Mouse (Mus musculus): ENCODE data around the gene Bptf.
"Not testable (repeated sequence)": the region's sequence is repeated elsewhere in the genome, so short reads cannot be mapped to it uniquely, and the experiment has no call there.

Gene Bptf

DNA sequence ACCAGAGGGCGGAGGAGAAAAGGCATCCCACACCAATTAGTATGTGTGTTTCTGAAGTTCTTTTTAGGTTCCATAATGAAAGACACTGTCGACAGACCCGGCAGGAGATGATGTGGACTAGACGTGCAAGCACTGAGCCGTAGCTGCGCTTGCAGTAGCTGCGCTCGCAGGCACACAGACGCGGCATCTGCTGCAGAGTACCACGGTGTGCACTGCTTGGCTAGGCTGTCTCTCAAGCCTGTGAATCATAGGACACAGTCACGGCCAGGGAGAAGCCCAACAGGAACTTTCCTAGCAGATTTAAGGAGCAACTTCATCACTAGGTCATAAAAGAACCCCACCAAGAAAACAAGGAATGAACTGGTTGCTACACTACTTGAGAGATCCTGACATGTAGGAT is 14.1 kb downstream of the Bptf start:
- no peak for DNase-seq (ENCODE audit: low spot score)

DNA sequence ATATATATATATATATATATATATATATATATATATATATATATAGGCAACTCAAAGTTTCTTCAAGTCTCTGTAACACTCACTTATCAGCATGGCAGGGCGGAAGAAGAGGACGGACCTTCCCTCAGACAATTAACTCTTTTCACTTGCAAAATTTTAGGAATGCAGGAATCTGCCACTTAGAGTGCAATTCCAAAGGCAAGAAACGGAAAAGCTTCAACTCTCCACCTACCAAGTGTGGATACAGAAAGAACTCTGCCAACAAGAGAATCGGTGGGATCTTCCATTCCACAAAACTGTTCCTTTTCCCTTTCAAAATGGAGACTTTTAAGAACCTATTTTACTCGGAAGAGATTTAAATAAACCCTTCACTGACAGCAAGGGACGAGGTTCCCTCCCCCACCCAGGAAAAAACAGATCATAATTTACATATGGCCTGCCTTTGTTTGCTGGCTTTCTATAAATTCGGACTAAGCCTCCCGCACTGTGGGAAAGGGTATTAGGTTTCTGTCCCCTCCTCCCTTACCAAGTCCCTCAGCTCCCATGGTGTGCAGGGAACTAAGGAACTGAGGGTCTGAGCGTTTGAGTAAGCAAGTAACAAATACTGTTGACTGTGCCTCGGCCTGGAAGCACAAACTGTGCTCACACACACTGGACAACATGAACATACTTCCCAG is 17.9 kb downstream of the Bptf start:
- no peak for DNase-seq (ENCODE audit: low spot score)

DNA sequence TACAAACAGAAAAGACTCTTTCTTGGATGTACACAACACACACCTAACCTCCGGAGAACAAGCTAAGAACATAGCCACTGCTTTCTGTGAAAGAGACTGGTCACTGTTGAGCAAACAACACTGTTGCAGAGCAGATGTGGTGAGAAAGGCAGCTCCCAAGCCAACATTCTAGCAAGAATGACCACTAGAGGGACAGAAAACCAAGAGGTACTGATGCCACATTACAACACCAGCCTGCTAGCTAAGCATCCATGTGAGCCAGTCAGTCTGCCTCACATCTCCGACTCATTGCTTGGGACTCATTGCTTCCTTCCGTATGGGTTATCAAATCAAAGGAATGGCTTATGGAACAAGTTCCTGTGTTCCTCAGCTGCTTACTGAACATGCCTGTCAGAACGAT is 18.8 kb downstream of the Bptf start:
- DNase-seq (ENCODE audit: low spot score): peak; percentile 73

DNA sequence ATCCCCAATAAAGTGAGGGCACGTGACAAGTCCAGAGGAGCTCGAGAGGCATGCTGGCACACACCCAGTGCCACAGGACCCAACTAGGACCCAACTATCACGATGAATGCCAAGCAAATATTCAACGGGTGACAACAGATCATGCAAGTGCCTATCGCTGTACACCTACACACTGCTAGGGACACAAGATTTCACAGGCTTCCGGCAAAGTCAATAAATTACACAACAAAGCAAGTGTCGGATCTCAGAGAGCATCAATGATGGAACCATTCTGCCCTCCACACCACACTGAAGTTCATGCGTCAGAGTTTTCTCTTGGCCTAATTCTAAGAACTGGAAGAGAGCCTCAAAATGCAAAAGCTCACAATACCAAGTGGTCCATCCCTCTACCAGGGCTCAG is 22.3 kb downstream of the Bptf start:
- DNase-seq (ENCODE audit: low spot score): no peak

DNA sequence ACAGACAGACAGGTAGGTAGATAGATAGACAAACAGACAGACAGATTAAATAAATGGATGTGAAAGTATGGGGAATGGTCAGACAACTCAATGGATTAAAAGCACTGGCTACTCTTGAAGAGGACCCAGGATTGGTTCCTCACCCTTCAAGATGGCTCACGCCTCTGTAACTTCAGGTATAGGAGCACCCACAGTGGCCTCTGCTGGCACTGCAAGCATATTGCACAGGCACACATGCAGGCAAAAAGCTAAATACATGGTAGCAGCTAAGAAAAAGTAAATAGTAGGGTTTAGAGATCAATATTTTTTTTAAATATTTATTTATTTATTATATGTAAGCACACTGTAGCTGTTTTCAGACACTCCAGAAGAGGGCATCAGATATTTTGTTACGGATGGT is 23.0 kb downstream of the Bptf start:
- no peak for DNase-seq (ENCODE audit: low spot score)

DNA sequence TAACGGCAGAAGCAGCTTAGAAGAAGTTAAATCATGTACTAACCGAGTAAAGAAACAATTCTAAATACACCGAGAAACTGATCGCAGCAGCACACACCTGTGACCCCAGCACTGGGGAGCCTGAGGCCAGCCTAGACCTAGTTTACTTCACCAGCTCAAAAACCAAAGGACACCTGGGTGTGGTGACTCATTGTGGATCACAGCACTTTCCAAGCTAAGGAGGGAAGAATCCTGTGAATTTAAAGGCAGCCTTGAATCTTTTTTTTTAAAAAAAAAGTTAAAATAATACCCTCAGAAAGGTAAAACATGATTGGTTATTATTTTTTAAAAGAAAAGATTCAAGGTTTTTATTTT is 24.2 kb downstream of the Bptf start:
- no peak for DNase-seq (ENCODE audit: low spot score)

DNA sequence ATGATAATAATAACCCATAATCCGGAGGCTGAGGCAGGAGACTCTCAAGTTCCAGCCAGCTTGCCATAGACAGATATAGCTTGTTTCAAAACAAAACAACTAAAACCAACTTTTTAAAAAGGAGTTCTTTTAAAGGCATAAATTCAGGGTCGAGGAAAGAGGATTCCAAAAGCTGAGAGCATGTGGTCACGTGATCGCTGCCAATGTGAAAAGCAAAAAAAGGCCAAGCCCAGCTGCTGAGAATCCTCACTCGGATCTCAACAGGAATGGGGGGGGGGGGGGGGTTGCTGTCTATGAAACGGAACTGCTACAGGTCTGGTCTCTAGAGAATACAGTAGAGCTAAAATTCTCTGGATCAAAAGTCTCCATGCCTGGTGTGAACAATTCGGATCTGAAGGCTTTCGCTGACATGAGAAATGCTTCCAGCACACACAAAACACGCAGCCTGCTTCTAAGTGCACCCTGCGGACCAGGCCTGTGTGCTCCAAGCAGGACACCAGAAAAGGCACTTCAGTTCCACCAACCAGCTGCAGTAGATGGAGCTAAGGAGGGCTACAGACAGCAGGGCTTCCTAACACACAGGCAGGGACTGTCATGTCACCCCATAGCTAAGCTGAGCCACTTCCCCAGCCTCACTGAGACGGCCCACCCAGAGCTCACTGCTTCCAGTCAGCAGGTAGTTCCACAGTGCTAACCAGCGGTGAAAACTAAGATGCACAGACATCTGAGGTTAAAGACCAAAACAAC is 24.8 kb downstream of the Bptf start:
- DNase-seq (ENCODE audit: low spot score): no peak

DNA sequence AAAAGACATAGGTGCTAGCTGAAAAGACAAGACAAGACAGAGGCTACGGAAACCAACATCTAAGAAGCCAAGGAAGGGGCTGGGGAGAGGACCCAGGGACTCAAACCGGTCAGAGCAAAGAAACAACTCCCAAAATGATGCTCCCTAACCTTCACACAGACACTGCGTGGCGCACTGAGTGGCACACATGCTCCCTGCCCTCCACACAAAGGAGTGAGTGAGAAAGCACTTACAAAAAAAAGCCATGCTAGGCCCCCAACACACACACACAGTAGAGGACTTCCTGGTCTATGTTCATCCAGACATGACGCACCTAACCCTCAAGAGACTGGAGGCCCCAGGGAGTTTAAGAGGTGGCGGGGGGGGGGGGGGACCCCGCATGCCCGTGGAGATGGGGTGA is 25.5 kb downstream of the Bptf start:
- DNase-seq (ENCODE audit: low spot score): no peak

DNA sequence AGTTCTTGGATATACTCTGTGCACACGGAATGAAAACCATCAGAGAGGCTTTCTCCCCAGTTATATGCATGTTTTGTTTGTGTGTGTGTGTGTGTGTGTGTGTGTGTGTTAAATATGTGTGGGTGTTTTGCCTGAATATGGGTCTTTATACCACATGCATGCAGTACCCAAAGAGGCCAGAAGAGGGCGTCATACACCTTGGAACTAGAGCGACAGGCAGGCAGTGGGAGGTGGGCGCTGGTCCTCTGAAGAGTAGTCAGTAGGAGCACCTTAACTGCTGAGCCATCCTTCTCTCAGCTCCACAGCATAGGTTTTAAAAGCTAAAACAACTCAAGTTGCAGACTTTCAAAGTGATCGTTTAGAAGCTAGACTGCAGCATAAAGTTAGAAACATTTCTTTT is 26.7 kb downstream of the Bptf start:
- DNase-seq (ENCODE audit: low spot score): peak; percentile 69

DNA sequence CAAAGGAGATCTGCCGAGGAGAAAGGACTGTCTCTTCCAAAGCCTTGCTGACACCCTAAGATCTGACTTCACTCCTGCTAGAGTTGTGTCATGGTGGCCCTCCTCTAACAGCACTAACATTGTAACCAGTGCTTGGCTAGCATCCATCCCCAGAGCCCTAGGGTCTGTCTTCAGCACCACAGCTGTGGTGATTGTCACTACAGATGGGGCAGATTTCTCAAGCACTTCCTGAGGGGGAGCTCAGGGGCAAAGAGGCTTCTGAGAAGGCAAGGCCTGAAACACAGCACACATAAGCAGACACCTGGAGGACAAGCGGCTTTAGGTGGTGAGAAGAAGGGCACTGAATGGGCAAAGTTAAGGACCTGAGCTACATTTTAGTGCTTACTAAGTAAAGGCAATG is 28.2 kb downstream of the Bptf start:
- no peak for DNase-seq (ENCODE audit: low spot score)

DNA sequence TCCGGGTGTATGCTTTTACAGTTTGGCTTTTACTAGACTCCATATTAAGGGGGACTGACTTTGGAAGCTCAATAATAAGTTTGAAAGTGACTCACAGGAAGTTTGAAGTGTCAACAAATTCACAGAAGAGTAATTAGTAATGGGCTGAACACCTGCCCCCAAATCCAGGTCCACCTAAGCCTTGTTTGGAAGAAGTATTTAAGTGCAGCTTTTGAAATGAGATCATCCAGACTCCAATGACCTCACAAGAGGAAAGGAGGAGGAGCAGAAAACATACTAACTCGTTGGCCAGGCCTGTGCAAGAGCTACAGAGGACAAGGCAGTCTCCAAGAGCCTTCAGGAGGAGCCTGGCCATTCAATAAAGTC is 28.7 kb downstream of the Bptf start:
- DNase-seq (ENCODE audit: low spot score): no peak

DNA sequence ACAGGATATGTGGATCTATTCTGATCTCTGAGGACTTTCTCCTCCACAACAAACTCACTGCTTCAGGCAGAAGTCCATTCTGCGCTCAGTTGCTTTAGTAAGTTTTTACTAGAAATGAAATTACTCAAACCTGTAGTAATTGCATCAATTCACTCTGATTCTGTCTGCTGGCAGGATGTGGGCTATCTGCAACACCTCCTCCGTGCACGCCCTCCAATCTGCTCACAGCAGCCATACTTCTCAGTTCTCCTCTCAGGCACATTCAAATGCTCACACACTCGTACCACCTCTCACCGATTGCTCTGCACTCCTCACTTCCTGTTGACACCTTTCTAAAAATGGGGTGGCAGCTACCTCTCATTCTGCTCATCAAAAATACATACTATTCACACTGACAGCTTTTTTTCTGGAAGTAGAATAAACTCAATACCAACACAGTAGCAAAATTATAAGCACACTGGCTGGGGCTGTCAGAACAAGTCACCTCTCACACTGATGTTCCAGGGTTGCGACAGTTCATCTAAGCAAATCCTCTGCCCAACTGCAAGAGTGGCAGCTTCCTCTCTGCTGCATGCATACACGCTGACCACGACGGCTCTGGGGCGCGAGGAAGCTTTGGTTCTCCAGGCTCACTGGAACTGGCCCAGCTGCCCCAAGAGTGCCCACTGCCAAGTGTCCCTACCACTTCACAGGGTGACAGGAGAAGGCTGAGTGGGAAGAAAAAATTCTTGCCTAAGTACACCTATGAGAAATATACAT is 29.3 kb downstream of the Bptf start:
- DNase-seq (ENCODE audit: low spot score): peak; percentile 50

DNA sequence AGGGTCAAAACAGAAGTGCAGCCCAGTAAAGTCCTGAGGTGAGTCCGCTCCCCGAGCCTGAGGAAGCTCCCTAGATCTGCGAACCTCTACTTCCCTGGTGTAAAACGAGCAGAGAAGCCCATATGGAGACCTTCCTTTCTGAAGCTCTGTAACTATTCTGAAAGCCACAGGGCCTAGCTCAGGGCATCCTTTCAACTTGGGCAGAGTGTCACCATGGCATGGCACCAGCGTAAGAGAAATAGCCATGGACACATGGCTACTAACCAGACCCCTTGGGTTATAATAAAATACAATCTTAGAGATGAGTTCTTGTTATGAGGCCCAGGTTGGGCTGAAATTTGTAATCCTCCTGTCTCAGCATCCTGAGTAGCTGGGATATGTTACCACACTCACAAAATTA is 35.0 kb downstream of the Bptf start:
- DNase-seq (ENCODE audit: low spot score): no peak

DNA sequence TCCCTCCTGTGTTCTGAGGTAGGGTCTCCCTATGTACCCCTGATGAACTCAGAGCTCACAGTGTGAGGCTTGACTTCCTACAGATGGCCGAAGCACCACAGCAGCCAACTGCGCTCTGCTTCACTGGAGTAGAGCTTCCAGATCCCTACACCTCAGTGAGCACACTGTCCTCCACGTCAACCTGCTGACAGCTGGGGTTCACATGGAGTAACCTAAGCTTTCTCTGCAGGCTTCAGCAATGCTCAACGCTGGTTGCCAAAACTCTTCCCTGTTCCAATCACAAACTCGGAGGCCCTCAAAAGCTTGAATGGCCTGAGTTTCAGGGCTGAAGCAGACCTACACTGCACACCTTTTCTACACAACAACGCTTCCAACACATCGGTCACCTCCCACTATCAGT is 38.1 kb downstream of the Bptf start:
- no peak for DNase-seq (ENCODE audit: low spot score)

DNA sequence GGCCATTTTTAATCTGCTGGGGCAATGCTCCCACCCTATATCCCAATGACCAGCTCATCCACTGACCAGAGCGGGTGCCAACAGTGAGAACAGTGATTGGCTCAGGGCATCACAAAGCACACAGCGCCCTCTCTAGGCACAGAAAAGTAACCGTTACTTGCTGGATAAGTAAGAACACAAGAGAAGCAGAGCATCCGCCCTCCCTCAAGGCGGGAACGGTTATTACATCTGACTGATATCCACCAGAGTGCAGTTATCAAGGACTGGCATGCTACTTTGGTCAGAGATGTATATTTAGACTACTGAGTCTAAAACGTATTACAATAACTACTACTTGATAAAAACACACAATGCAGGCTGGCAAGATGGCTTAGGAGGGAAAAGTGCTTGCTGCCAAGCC is 39.3 kb downstream of the Bptf start:
- DNase-seq (ENCODE audit: low spot score): no peak

DNA sequence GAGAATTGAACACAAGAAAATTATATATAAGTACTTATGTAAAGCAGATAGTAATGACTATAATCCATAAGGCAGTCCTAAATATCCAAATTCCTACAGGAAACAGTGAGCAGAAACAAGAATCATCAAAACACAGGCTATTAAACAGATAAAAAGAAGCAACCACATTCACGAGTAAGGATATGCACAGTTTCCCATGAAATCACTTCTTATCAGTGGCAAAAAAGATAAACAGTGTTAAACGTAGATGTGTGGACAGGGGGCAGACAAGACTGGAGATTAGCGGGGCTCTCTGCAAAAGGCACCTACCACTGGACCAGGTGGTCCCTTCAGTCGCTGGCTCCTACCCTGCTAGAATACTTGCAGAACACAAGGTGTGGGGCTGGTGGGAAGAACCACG is 46.1 kb downstream of the Bptf start:
- no peak for DNase-seq (ENCODE audit: low spot score)

DNA sequence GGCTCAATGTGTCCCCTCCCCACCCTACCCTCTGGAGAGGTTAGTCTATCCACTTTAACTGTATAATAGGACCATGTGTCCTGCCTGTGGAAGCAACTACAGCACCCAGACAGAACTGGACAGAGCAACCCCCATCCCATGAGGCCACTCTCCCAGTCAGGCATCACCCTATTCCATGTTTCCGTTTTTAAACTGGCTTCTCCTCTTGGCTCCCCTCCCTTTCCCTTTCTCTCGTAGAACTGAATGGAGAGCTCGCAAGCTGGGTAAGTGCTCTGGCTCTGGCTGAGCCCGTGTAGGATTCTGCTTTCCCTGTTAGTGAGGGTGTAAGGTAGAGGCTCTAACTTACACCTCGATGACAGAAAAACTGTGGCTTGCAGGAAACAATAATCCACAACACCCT is 48.4 kb downstream of the Bptf start:
- DNase-seq (ENCODE audit: low spot score): no peak

DNA sequence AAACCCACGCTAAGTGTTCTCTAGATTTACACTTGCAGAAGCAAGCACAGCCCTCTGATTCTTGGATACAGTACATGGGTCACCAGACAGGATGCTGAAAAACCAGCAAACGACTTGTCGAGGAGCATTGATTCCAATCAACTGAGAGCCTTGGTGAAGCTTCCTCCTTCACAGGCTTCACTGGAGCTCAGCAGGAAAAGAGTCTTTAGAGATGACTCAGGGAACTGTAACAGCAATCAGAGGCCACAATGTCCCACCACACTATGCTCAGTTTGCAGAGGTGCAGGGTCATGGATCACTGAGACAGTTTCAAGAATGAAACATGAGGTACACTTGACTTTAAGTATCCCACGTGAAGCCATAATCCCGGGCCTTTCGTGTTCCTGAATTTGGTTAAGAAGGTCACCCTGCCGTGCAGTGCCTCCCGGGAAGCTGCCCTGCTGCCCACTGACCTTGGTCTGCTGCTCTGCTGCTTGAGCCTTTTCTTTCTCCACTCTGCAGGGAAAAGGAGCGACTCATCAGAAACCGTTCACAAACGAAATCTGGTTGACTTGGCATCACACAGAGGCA is 66.6 kb downstream of the Bptf start:
- DNase-seq (ENCODE audit: low spot score): no peak

DNA sequence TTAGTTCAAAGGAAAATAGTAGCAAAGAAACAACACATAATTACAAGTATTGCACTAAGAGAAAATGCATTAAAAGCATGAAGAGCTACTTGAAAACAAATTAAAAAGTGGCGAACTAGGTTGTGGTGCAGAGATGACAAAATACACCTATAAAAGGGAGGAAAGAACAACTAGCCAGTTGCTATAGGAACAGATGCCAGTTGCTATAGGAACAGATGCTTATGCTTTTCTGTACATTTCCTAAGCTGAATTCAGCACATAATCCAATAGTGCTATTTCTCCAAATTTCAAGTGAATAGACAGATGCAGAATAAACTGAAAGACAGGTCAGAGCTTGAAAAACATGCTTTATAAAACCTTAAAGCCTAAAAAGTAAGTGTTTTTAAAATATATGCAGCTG is 67.3 kb downstream of the Bptf start:
- no peak for DNase-seq (ENCODE audit: low spot score)

DNA sequence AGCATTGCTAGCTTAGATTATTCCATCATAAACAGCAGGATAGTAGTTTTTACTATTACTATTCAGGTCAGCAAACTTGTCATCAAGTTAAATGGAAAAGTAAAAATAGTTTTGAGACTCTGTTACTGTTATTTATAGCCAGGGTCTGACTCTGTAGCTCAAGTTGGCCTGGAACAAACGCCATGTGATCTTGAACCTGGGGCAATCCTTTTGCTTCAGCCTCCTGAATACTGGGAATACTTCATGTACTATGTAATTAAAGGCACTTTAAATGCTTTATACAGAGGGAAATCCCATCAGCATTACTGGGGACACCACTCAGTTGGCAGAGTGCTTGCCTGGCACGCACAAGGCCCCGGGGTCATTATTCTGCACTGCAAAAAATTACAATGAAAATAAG is 68.9 kb downstream of the Bptf start:
- no peak for DNase-seq (ENCODE audit: low spot score)

DNA sequence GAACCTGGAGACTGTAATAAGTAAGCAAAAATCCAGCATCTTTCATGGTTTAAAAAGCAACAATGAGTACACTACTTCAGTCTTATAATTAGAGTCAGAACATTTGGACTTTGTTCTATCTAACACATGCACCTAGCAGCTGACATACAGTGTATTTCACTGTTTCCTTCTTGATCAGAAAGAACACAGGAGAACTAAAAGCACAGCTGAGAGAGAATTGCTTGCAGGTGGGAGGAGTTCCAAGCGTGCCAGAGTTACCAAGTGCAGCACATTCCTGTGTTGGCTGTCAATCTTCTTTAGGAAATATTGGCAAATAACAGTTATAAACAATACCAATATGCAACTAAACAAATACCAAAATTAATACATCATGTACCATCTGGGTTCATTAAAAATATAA is 71.0 kb downstream of the Bptf start:
- no peak for DNase-seq (ENCODE audit: low spot score)

DNA sequence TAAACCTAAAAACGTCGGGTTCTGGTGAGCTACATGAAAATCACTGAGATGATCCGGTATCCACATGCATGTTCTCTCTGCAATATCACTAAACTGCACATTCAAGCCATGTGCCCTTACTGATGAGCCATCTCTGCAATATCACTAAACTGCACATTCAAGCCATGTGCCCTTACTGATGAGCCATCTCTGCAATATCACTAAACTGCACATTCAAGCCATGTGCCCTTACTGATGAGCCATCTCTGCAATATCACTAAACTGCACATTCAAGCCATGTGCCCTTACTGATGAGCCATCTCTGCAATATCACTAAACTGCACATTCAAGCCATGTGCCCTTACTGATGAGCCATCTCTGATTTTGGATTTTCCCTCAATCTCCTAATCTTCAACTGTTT is 72.3 kb downstream of the Bptf start:
- not testable (repeated sequence) for DNase-seq (ENCODE audit: low spot score)

DNA sequence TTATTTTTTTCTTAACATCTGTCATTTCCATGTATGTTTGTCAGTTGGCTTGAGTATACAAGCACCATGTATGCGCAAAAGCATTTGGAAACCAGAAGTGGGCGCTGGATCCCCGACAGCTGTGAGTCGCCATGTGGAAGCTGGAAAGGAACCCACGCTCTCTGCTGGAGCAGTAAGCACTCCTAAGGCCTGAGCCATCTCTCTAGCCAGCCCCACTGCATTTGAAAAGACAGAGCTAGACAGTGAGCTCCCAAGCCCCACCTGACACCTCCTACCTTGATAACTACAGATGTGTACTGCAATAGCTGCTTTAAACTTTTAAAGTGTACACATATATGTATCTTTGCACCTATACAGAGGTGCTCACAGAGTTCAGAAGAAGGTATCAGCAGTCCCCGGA is 74.5 kb downstream of the Bptf start:
- no peak for DNase-seq (ENCODE audit: low spot score)
